Mouse (Mus musculus) cerebellum, adult (tissue): ENCODE results near the gene Zc3h18.

Experiments used
- ATAC-seq: cut with Nextera tagmentation; 2 replicates; pipeline ENCODE4 v1.9.2; 2017; ENCODE audit warnings: mild to moderate bottlenecking, moderate library complexity, mixed read lengths; ENCODE audit not compliant: insufficient number of reproducible peaks, low FRiP score, low TSS enrichment

Gene Zc3h18

GRCm38 (mm10) chr8:122432443-122433268, 56.2 kb downstream of the Zc3h18 start, which contains the start of gene Cyba:
Gene Cyba (minus strand): TSS chr8:122432930.
- no peak for ATAC-seq

GRCm38 (mm10) chr8:122433269-122433905, 57.0 kb downstream of the Zc3h18 start:
- ATAC-seq = no peak

GRCm38 (mm10) chr8:122435375-122435774, 59.0 kb downstream of the Zc3h18 start:
- ATAC-seq = no peak

DNA sequence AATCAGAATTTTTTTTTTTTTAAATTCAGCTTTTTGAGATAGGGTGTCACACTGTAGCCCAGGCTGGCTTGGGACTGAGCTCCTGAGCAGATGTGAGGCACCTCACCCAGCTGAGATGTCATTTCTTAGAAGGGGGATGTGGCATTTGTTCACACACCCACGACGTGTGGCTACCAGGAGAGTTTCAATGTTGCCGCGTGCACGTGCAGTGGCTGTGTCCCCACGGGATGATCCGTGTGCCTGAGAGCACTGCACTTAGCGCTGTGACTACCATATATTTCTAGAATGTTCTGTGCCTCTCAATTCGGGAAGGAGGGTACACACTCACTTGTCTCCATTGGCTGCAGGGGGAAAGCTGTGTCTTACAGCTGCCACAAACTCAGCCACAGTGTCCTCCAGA, 59.7 kb downstream of the Zc3h18 start:
- no peak for ATAC-seq

DNA sequence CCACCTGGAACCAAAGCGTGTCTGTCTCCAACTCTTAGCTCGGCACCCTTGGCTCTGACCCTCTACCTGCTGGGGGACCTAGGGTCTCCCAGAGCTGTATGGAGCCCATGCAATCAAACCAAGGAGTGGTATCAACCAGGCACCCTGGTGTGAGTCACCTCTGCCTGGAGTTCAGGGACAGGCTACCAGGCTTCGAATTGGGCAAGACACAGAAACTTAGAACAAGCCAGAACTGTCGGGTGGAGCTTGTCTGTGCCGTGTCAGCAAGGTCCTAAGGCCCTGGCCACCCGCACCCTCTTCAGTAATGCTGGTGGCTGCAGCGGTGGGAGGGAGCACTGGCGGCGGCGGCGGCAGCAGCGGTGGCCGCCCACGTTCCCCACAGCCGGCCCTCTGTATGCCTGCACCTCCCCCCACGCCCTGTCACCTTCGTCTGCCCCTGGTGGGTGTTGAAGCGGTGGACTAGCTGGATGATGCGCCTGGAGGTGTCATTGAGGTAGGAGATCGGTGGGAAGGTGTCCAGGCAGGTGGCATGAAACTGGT, 60.2 kb downstream of the Zc3h18 start:
- ATAC-seq = no peak

- ATAC-seq = no peak
Measured at GRCm38 (mm10) chr8:122437708-122438331, 61.4 kb downstream of the Zc3h18 start.

DNA sequence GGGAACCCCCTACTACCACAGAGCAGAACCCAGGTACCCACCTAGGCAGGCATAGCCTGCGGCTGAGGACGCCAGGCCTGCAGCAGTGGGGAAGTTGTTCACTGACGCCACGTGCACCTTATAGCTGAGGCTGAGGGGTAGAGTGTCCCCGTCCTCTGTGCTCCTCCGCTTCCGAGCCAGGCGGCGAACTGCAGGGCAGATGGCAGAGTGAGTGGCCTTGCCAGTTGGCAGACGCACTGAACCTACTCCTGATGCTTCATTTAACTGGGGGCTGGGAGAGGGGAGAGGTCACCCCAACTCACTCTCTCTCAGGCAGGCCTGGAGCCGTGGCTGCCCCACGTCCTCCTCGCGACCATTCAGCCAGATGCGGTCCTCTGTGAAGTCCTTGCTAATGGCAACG, 62.9 kb downstream of the Zc3h18 start:
- no peak for ATAC-seq

- no peak for ATAC-seq
Measured at GRCm38 (mm10) chr8:122441326-122441725, 64.9 kb downstream of the Zc3h18 start.

- ATAC-seq = no peak
Measured at GRCm38 (mm10) chr8:122442356-122442755, 65.9 kb downstream of the Zc3h18 start.

DNA sequence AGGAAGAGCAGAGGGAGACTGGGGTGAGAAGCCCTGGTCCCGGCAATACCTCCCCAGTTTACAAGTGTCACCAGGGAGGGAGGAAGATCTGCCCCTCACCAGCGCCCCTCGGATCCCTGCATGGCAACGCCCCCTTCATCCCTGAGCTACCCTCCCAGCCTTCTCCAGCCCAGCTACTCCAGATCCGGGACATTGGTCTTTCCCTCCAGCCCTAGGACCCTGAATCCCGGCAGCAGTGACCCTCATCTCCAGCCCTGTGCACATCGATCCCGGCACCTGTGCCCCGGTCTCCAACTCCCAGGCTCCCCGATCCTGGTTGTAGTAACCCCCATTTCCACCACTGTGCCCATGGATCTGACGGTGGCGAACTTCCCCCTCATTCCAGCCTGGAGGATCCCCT, 66.4 kb downstream of the Zc3h18 start:
- no peak for ATAC-seq

- peak; percentile 95 for ATAC-seq
Measured at GRCm38 (mm10) chr8:122443262-122444006, 67.0 kb downstream of the Zc3h18 start, which contains the start of gene Mvd. Gene Mvd (minus strand): TSS chr8:122443422.

GRCm38 (mm10) chr8:122444058-122444748, 67.8 kb downstream of the Zc3h18 start:
- ATAC-seq = no peak

- no peak for ATAC-seq
Measured at GRCm38 (mm10) chr8:122445203-122445602, 68.8 kb downstream of the Zc3h18 start.

DNA sequence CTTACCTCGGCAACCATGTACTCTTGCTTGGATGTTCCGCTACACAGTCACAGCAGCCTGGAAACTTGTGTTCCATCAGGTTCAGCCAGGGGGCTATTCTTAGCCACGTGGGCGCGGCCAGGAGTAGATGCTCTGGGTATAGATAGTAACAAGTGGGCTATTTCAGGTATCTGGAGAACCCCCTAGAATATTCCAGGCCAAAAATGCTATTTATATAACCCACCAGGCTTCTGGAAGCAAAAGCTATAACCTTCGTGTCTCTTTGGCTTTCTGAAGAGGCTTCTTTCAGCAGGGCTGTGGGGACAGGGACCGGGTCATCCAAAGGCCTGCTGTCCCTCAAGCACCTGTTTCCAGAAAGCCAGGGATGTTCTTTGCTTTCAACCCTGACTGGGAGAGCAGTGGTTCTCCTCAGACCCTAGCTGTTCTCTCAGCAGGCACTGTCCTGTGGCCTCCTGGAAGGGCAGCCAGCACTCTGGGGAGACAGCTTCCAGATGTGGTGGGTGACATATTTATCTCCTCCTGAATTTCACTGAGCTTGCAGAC, 74.8 kb downstream of the Zc3h18 start:
- no peak for ATAC-seq

GRCm38 (mm10) chr8:122452154-122452553, 75.7 kb downstream of the Zc3h18 start:
- ATAC-seq = no peak

DNA sequence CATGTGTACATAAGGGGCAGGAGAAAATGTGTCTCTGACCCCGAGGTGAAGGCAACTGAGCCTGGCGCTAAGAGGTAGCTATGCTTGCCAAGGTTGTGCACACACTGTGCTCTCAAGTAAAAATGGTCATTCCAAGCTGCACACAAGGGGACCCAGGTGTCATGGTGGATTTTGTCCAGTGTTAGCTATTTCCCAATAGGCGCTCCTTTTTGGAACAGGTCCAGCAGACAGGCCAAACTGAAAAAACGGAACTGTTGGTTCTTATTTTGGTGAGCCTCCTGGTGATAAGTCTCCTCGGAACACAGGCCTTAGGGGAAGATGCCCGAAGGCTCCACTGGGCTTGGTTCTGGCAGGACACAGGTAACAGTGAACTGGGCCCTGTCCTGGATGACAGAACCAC, 78.0 kb downstream of the Zc3h18 start:
- ATAC-seq = no peak

GRCm38 (mm10) chr8:122457171-122457570, 80.8 kb downstream of the Zc3h18 start:
- no peak for ATAC-seq

DNA sequence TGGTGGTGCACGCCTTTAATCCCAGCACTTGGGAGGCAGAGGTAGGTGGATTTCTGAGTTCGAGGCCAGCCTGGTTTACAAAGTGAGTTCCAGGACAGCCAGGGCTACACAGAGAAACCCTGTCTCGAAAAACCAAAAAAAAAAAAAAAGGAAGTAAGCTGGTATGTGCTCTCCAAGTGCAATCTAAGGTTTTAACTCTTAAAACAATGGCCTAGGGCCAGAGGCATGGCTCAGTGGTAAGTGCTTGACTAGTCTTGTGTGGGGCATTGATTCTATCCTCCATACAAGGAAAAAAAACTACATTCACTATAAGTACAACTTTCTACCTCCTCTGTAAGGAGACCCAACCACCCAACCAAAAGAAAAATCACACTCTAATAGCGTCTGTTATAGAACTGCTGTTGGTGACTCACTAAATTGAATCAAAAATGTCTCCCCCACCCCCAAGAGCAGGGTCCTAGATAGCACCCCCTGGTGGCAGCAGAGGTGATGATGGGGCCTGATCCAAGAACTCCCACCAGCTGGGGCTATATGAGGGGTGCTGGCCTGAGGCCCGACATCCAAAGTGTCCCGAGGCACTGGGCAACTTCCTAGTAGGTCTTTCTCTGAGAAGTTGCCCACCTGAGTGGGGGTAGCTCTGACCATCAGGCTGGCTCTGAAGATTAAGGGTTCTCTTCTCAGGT, 83.0 kb downstream of the Zc3h18 start:
- no peak for ATAC-seq

- no peak for ATAC-seq
Measured at GRCm38 (mm10) chr8:122459990-122460389, 83.6 kb downstream of the Zc3h18 start.
